Mouse (Mus musculus): ENCODE measurements around the gene Dexi.

Dexi gene

DNA sequence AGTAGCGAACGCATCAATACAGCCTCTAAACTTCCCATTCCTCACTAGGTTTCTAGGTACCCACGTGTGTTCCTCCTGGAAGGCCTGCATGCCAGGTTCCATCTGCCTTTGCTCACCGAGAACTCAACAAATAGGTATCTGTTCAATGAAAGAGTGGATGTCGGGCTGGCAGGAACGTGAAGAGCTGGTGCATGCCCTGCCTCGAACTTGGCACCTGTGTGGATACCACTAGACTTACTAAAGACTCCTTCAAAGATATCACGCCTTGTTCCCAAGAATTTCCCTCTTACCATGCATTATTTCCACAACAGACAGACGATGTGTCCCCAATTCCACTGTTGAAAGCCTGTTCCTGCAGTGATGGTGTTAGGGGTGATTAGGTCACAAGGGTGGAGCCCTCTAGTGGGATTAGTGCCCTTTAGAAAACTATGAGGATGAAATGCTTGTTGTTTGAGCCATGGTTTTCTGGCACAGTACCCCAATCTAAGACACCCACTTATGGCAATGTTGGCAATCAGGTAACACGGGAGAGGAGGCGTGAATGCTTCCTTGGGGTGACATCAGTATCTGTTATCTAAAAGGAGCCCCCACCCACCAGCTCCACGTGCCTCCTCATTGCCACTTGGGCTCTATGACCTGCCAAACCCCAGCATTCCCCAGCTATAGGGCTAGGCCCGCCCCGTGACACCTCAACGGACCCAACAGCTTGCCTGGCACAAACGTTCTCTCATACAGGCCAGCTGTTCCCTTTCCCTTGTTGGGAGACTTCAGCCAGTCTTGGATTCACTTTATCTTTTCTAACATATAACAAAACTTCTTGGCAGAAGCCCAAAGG is 1.9 kb downstream of the Dexi start:
- DNase-seq (ENCODE audit: extremely low spot score, low spot score), result no peak

GRCm38 (mm10) chr16:10536961-10537360 is 5.9 kb downstream of the Dexi start:
- no peak for DNase-seq (ENCODE audit: extremely low spot score, low spot score)

GRCm38 (mm10) chr16:10536323-10536722 is 6.5 kb downstream of the Dexi start:
- DNase-seq (ENCODE audit: extremely low spot score, low spot score), result no peak

GRCm38 (mm10) chr16:10534567-10534966 is 8.3 kb downstream of the Dexi start:
- DNase-seq (ENCODE audit: extremely low spot score, low spot score), result no peak

GRCm38 (mm10) chr16:10533781-10534180 is 9.1 kb downstream of the Dexi start:
- no peak for DNase-seq (ENCODE audit: extremely low spot score, low spot score)

DNA sequence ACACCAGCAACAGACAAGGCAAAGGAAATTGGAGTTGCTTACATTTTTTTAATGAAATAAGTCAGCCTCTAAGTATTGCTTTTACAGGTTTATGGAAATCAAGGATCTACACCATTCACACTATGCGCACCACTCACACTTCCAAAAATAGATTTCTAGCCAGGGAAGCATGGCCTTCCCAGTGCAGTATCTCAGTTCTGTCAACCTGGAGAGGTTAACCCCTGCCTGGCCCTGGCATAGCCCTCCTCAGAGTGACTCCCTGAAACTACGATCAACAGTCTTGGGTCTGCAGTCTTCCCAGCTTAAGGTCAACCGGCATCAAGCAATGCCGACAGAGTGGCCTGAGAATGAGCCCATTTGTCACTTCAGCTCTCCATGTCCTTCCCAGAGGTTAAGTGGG is 12.7 kb downstream of the Dexi start:
- DNase-seq (ENCODE audit: extremely low spot score, low spot score), result no peak

GRCm38 (mm10) chr16:10528382-10528781 is 14.5 kb downstream of the Dexi start:
- no peak for DNase-seq (ENCODE audit: extremely low spot score, low spot score)

GRCm38 (mm10) chr16:10527046-10527644 is 15.7 kb downstream of the Dexi start:
- DNase-seq (ENCODE audit: extremely low spot score, low spot score), result no peak

- no peak for DNase-seq (ENCODE audit: extremely low spot score, low spot score)
Observed at GRCm38 (mm10) chr16:10525610-10525980, 17.3 kb downstream of the Dexi start.

DNA sequence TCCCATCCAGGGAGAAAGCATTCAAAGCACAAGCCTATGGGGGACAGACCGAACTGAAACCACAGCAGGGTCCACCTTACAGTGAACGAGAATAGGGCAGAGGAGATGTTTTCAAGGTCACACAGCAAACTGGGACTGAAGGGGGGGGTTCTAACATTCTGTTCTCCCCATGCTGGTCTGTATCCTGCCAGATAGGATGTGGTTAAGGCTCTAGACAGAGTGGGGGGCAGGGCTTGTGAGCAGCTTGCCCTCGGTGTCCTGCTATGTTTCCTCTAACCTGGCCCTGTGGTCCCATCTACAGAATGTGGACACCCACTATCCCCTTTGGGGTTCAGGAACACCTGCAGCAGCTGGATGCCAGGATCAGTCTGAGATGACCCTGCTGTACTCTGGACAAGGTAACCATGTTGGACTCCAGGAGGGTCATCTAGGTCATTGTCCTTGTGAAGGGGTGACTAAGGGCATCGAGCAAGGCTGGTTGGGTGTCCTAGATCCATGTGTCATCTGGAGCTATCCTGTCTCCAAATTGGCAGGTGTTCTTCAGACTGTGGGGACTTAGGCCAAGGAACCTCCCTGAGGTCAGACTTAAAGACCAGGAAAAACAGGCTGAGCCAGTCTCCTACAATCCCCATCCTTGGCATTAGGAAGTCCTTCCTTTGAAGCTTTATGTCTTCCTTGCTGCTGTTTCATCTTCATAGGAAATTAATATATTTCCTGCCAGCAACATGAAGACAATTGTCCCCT is 17.8 kb downstream of the Dexi start:
- no peak for DNase-seq (ENCODE audit: extremely low spot score, low spot score)

- DNase-seq (ENCODE audit: extremely low spot score, low spot score), result no peak
Observed at GRCm38 (mm10) chr16:10523650-10524049, 19.2 kb downstream of the Dexi start.

DNA sequence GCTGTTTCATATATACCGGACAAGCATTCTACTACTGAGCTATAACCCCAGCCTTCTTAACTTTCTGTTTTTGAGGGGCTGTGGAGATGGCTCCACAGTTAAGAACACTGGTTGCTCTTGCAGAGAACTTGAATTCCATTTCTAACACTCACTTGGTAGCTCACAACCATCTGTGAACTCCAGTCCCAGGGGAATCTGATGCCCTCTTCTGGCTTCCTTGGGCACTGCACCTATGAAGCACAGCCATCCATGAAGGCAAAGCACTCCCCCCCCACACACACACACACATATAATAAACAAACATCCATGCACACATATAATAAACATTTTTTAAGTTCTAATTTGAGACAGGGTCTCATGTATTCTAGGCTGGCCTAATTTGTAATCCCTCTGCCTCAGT is 20.0 kb downstream of the Dexi start:
- peak; percentile 67 for DNase-seq (ENCODE audit: extremely low spot score, low spot score)

- DNase-seq (ENCODE audit: extremely low spot score, low spot score), result peak; percentile 80
Observed at GRCm38 (mm10) chr16:10520908-10521614, 21.8 kb downstream of the Dexi start.

DNA sequence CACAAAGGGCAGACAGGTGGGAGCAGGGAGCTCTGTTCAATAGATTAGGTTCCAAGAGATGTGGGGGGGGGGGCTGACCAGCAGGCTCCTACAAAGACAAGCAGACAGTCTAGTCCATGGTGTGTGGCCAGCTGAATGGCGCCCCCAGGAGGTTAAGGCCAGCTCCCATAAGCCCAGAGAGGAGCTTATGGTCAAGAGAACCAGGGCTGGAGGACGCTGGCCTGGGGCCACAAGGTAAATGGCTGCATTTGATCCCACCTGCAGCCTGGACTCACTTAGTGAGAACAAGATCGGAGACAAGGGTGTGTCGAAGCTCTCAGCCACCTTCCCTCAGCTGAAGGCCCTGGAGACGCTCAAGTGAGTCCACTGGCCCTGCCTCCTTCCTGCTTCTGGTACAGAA is 24.8 kb downstream of the Dexi start:
- DNase-seq (ENCODE audit: extremely low spot score, low spot score), result no peak

GRCm38 (mm10) chr16:10515953-10516572 is 26.8 kb downstream of the Dexi start:
- no peak for DNase-seq (ENCODE audit: extremely low spot score, low spot score)

- DNase-seq (ENCODE audit: extremely low spot score, low spot score), result no peak
Observed at GRCm38 (mm10) chr16:10511134-10511520, 31.7 kb downstream of the Dexi start.

- no peak for DNase-seq (ENCODE audit: extremely low spot score, low spot score)
Observed at GRCm38 (mm10) chr16:10510477-10511133, 32.2 kb downstream of the Dexi start.

GRCm38 (mm10) chr16:10508691-10509090 is 34.2 kb downstream of the Dexi start:
- no peak for DNase-seq (ENCODE audit: extremely low spot score, low spot score)

GRCm38 (mm10) chr16:10507445-10507844 is 35.4 kb downstream of the Dexi start:
- no peak for DNase-seq (ENCODE audit: extremely low spot score, low spot score)

DNA sequence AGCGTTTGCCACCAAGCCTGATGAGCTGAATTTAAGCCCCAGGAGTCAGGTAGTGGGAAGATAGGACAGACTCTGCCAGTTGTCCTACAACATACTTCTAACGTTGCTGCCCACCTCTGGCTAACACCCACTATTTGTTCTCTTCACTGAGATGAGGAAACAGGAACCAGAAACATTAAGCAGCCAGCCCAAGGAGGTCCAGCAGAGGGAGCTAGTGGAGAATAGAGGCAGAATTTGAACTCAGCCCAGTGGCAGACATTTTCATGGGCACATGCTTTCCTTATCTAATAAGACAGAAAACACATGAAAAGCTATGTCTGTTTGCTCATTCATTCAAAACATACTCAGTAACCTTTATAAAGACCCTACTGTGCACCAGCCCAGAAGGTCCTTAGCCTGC is 39.8 kb downstream of the Dexi start:
- DNase-seq (ENCODE audit: extremely low spot score, low spot score), result no peak

GRCm38 (mm10) chr16:10501865-10502264 is 41.0 kb downstream of the Dexi start:
- peak; percentile 73 for DNase-seq (ENCODE audit: extremely low spot score, low spot score)
